Mouse (Mus musculus) cerebellum, adult 11 months (tissue): Measurements from ENCODE around the gene Rai14.

Experiments
- DNase-seq: peaks from one replicate; pipeline ENCODE4 v3.0.0; 2022

The Rai14 gene

GRCm38 (mm10) chr15:10687365-10687764 is 27.1 kb downstream of the Rai14 start:
- no peak for DNase-seq

DNA sequence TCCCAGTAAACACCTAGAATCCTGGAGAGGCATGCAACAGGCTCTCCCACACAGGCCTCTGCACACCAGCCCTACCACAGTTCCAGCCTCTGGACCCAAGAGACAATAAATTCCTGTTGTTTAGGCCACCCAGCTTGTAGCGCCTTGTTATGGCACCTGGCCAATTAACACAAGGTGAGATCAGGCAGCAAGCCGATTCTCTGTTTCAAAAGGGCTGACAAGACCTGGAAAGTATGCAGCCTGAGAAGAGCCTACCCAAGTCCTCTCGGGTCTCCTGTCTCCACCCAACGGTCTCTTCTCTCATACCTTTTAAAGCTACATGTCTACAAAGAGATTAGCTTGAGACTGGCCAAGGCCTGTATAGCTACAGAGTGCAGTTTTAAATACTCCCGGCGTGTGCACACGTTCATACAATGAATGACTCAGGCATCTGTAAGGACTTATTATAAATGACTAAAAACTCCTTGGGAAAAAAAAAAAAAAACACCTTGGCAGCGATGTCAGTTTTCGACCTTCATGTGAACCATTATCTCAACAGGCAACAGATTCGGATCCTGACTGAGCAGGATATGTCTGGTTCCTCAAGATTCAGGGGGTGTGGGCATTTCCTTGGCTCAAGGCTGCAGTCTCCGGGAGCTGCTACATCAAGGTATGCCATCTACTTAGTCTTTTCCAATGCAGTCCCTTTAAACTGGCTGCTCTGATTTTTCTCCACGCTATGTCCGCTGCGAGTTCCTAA is 28.6 kb downstream of the Rai14 start:
- no peak for DNase-seq

GRCm38 (mm10) chr15:10683687-10684203 is 30.7 kb downstream of the Rai14 start:
- DNase-seq = no peak

DNA sequence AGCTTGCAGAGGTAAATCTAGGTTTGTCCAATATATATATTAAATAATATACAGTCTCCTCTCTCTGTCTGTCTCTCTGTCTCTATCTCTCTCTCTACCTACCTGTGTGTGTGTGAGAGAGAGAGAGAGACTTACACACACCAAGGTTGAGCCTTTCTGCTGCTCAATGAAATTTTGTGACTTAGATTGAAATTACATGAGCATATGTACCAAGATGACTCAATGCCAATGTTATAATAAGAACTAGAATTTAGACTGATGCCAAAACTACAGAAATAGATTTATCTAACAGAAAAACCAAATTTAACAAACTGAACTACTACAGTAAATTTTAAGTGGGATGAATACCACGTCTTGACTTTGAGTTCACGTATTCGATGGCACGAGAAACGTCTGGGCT is 33.9 kb downstream of the Rai14 start:
- DNase-seq = no peak

- no peak for DNase-seq
These were observed 34.9 kb downstream of the Rai14 start for GRCm38 (mm10) chr15:10679571-10679970.

GRCm38 (mm10) chr15:10675801-10676200 is 38.6 kb downstream of the Rai14 start:
- no peak for DNase-seq

- no peak for DNase-seq
These were observed 41.5 kb downstream of the Rai14 start for GRCm38 (mm10) chr15:10672880-10673279.

DNA sequence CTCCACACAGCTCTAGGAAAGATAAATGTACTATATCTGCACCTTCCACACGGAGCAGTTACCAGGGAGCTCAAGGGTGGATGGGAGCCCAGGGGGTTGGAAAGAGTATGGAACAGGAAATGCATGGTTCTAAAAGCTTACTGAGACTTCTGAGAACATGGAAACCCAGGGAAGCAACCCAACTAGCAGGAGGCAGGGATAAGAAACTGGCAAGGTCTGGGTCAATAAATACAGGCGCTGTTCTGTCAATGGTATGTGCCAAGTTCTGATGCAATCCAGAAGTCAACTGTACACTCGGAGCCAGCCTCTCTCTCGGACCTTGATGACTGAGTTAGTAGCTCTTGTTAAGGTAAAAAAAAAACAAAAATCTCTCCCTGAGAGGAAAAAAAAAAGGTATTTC is 42.6 kb downstream of the Rai14 start:
- DNase-seq = no peak

GRCm38 (mm10) chr15:10670107-10670506 is 44.3 kb downstream of the Rai14 start:
- DNase-seq = no peak

GRCm38 (mm10) chr15:10668120-10668900 is 46.1 kb downstream of the Rai14 start:
- no peak for DNase-seq

GRCm38 (mm10) chr15:10665816-10666215 is 48.6 kb downstream of the Rai14 start:
- no peak for DNase-seq

- no peak for DNase-seq
These were observed 49.9 kb downstream of the Rai14 start for GRCm38 (mm10) chr15:10664529-10664898.

DNA sequence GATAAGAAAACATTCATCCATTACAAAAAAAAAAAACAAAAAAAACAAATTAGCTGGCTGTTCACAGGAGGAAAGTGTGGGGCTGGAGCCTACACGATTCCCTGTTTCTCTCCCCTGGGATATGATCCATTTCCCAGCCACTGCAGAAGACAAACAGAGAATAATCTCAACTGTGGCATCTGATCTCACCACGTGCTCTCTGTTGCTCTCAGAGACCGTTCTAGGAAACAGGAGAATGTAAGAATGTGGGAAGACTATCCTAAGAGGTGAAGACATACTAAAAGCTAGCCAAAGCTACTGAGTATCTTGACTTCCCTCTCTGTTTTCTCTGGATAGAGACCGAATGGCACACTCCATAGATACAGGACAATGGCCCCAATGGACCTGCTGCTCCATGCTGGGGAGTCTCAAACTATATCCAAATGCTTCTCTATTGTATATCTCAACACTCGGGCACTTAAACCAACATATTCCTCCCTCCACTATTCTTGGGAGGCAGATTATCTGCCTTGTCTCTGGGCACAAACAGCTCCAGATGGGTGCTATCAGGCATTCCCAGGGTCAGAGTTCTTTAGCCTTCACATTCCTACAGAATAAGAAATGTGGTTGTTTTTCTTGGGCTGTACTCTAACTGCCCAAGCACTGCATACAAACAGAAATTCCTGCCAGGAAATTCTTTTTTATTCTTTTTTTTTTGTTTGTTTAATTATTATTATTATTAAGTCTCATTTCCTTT is 50.5 kb downstream of the Rai14 start:
- DNase-seq = no peak

DNA sequence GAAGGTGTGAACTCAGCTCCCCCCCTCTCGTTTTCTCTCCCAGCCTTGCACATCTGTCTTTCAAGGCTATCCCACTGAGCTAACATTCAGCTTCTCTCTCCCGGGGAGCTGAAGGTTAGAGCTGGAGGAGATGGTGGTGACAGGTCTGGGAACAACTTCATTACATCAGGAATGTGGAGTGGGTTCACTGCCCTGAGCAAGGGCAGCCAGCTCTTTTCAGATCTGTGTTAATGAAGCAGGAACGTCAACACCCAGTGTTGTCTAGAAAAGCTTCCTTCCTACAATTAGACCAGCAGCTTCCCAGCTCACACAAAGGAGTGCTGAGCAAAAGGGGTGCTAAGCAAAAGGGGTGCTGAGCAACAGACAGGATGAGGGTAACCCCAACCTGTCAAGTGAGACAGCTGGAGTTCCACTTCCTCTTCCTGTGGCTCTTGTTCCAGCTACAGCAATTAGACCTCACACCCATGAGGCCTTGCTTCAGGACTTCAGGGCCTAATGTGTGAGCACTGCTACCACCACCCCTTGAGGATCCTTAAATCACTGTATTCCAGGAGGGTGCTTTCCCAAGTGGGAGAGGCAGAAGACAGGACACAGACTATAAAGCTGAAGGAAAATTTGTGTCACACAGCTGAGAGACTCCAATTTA is 52.3 kb downstream of the Rai14 start:
- DNase-seq = no peak

DNA sequence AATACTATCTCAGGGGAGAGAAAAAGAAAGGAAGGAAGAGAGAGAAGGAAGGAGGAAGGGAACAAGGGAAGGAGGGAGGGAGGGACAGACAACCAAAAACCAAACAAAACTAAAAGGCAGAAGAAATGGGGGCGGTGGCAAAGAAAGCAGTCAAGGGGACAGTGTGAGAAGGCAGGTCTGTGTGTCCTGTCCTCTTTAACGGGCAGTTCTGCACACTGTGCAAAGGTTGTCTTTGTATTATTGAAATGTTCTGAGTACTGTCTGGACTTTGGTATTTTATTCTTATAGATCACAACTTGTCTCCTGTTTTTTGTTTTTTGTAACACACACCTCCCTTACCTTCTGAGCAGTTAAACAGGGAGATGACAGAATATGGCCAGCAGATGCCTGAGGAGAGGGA is 55.6 kb downstream of the Rai14 start:
- DNase-seq = no peak

- DNase-seq = no peak
These were observed 58.3 kb downstream of the Rai14 start for GRCm38 (mm10) chr15:10656146-10656545.

GRCm38 (mm10) chr15:10655151-10655905 is 59.1 kb downstream of the Rai14 start:
- no peak for DNase-seq

GRCm38 (mm10) chr15:10654696-10655095 is 59.7 kb downstream of the Rai14 start:
- DNase-seq = no peak

GRCm38 (mm10) chr15:10652931-10653475 is 61.4 kb downstream of the Rai14 start:
- no peak for DNase-seq

DNA sequence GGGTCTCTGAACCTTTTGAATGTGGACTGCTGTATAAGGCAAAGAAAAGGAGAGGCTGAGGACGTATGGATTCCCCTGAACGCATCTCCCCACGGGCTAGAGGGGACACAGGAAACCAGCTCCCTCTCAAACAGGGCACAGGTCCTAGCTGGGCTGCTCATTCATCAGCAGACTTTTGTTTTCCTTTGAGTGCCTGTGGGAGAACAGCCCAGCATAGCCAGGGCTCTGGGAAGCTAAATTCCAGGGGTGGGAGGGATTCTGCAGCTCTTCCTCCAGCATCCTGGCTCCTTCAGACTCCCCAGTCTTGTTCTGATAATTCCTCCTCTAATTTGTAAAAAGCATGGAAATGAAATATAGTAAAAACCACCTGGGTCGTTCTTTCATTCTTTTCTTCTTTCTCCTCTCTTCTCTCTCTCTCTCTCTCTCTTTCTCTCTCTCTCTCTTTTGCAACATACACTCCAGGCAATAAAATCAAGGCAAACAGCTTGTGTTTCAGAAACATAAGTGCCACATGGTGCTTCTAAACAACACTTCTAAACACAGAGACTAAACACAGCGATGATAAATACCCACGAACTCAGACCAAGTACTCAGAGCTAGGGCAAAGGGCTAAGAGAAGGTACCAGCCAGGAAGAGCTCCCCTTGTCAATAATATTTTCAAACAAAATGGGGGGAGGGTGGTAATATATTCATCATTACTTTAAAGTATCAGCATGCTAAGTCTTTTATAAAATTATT is 65.9 kb downstream of the Rai14 start:
- DNase-seq = no peak

DNA sequence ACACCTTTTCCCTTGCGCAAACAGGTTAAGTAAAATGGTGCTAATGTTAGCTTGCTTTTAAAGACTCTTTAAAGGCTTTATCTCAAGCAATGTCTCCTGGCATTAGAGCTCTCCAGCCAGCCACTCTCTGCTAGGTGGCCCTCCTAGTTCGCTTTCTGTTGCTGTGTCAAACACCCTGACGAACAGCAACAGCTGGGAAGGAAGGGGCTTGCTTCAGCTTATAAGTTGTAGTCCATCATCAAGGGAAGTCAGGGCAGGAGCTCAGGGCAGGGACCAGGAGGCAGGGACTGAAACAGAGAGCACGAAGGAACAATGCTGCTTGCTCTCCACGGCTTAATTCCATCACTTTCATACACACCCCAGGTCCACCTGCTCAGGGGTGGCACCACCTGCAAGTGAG is 68.1 kb downstream of the Rai14 start:
- no peak for DNase-seq
